Mouse (Mus musculus): ENCODE results near the gene Gm27027.

- TF ChIP-seq CTCF (IDR thresholded peaks at IDR 0.05), result no peak
- no peak for TF ChIP-seq EP300 (IDR thresholded peaks at IDR 0.05)
These were observed 3.9 kb downstream of the Gm27027 start for GRCm38 (mm10) chr2:93992259-93992658.
